Mouse (Mus musculus) WW6 (cell line): ENCODE data around the gene Fam131c.
A peak's percentile ranks its signal among the peaks of the same experiment; 100 is the strongest.

ENCODE experiments used
- DNase-seq: peaks from one replicate; pipeline ENCODE4 v3.0.0-alpha.2; 2013; ENCODE audit warnings: low read depth, low spot score

The Fam131c gene

DNA sequence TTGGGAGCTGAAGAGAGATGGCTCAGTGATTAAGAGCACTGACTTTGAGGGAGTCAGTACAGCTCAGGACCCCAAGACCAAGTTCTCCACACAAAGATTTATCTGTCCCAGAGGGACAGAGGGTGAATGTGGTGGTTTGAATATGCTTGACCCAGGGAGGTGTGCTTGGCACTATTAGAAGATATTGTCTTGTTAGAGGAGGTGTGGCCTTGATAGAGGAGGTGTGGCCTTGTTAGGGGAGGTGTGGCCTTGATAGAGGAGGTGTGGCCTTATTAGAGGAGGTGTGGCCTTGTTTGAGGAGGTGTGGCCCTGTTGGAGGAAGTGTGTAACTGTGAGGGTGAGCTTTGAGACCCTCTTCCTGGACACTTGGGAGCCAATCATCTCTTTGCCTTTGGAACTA lies 10.2 kb upstream of the Fam131c start:
- peak; percentile 39 for DNase-seq

DNA sequence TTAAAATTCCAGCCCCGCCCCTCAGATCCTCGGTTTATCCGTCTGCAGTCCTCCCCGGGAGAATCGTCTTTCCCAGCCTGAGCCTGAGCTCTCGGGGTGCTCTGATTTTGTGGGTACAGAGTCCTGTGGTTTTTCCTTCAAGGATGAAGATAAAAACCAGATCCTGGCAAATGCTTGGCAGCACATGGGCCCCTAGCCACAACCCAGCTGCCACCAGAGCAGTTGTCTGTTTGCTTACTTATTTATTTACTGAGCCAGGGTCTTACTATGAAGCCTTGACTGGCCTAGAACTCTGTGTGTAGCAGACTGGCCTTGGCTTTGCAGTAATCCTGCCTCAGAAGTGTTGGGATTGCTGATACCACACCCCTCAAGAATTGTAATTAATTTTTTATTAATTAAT lies 8.8 kb upstream of the Fam131c start:
- DNase-seq = no peak

DNA sequence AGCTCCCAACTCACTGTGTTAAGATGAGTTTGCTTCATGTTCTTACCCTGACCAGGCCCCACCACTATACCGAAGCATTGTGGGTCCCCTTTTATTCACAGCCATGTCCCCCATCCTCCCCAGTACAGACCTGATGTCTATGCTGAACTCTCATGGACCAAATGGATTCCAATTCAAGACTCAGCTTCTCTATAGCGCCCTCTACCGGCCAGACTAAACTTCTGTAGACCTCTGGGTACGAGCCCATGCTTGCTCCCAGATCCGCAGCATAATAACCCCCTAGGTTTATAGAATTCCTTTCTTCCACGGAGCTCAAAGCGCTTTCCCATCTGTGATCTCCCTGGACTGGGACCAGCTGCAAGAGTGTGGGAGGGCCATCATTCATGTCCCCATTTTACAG lies 7.2 kb upstream of the Fam131c start:
- peak; percentile 53 for DNase-seq

DNA sequence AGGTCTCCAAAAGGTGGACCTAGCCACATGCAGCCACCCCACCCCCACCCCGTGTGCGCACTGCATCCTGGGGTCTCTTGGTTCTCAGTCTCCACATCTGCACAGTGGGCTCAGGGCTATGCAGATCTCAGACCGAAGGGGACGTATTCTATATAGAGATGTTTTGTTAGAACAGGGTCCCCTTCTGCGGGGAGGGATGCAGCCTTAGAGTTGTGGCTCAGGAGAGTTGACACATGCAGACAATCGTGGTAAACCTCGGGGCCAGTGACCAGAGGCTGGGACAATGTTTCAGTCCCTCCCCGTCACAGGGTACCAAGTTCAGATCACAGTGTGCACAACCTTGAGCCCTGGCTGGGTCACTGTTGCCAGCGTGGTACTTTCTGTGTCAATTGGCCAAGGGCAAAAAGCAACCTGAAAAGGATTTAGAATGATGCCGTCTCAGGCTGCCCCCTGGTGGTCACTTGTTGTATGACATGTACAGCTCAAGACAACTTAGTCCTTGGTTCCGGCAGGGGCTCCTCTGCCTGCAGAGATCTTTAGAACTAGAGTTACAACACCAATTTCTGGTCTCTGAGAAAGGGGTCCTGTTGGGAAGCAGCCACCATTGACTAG lies 5.0 kb upstream of the Fam131c start:
- peak; percentile 67 for DNase-seq

DNA sequence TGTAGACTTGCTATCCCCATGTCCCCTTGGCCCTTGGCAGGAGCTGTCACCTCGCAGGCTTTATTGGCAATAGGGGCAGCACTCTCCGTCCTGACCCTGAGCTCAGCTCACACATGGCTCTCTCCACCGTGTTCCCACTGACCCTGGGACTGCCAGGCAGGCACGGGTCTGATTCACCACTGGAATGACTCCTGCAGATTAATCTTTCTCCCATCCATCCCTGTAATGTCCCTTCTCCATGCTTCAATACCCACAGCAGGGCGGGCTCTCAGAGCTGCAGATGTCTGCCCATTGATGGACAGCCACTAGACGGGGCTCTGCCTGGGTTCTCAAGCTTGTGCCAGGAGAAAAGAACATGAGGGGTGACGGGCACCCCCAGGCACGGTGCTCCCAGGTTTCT lies 2.9 kb upstream of the Fam131c start:
- DNase-seq = no peak

DNA sequence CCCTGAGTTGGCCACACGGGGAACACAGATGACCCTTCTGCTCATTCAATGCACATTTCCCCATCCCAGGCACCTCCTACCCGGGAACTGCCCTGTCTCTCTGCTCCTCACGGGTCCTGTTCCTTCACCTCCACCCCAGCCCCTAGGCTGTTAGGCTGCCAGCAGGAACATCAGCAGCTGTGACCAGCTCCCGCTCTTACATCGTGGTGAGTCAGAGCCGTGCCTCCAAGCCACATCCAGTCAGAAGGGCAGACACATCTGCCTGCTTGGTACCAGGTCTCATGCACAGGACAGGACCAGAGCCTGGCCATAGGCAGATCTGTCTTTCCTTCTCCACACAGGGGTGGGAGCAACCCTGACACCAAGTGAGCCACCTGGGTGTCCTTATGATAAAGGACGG lies 2.1 kb upstream of the Fam131c start:
- no peak for DNase-seq

DNA sequence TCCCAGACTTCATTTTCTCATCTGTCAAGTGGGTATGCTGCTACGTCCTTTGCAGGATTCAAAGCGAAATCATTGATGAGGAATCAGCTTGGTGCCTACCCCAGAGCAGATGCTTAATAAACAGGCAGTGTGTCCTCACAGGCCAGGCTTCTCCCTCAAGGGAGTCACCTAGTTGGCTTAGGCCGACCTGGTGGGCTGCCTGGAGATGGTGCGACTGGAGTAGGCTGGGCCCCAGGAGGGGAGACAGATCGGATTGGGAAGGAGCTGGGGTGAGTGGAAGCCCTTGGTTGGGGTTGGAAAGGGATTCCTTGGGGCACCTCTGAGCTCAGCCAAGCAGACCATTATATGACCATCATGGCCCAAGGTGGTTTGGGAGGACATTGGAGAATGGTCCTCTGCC lies 4.4 kb downstream of the Fam131c start:
- DNase-seq = no peak

DNA sequence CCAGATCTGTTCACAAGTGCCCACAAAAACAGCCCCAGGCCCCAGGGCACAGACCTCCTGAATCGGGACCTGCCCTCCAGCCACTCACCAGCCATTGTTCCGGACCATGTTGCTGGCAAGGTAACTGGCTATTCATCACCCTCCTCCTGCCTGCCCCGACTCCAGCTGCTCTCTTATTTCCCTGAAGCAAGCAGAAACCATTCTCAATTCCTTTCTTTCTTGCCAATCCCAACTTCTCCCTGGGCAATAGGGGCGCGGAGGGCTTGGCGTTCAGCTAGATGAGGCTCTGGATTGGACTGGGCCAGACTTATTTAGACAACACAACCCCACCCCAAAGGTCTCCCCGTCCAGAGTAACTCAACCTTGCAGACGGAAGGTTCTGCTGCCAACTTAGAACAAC lies 11.7 kb downstream of the Fam131c start:
- no peak for DNase-seq

DNA sequence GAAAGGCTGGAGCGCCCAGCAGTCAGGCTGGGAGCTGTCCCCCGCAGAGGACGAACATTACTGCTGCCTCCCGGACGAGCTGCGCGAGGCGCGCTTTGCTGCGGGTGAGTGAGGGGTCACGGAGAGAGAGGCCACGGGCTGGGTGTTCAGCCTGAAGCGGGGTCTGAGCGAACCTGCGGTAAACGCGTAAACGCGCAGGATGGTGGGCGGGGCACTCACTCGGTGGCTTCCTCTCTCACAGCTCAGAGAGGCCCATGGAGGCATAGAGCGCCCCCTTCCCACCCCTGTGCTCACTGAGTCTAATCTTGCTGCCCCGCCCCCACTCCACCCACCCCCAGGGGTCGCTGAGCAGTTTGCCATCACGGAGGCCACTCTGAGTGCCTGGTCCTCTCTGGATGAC lies 14.4 kb downstream of the Fam131c start:
- DNase-seq = no peak

DNA sequence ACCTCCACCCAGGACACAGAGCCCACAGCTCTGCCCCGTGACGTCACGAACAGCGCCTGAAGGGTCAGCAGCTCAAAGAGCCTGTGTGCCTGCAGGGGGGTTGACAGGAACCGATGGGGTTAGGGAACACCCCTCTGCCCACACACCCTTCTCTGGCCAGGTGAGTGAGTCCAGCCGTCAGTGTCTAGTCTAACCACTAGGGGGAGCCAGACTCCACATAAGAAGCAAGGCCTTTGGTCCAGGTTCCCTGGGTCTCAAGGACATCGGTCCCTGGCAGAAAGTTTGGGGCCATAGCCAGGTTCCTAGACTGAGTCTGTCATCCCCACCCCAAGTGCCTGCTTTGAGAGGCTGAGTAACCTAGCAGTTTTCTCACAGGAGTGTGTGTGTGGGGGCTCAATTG lies 17.3 kb downstream of the Fam131c start:
- peak; percentile 71 for DNase-seq

DNA sequence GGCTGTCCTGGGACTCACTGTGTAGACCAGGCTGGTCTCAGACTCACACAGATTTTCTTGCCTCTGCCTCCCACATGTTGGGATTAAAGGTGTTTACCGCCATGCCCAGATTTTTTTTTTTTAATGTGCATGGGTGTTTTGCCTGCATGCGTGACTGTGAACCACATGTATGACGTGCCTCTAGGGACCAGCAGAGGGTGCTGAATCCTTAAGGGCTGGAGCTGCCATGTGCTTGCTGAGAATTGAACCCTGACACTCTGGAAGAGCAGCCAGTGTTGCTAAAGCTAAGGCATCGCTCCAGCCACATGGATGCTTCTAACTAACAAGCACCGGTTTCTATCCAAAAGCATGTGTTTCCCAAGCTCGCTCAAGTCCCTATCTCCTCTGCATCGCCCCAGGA lies 18.1 kb downstream of the Fam131c start:
- no peak for DNase-seq

DNA sequence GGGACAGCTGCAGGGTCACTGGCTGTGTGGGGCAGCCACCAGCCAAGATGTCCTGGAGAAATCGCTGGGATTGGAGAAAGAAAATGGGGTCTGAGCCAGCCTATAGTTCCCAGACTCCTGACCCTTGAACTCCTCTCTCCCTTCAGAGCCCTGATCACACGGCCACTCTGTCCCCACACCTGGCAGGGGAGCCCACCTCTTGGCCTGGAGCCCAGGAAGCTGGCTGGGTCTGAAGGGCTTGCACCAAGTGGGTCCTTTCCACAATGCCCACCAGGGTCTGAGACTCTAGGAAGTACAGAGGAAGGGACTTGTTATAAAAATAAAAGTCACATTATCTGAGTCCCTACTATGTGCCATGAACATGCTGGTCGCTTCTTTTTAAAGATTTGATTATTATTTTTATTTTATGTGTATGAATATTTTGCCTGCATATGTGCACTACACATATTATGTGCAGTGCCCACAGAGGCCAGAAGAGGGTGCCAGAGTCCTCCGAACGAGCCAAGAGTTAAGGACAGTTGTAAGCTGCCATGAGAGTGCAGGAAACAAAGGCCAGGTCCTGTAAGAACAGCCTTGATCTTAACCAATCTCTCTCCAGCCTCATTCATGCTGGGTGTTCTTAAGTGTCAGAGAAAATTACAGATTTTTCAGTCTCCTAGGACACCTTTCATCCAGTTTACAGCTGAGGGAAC lies 19.2 kb downstream of the Fam131c start:
- DNase-seq = no peak

DNA sequence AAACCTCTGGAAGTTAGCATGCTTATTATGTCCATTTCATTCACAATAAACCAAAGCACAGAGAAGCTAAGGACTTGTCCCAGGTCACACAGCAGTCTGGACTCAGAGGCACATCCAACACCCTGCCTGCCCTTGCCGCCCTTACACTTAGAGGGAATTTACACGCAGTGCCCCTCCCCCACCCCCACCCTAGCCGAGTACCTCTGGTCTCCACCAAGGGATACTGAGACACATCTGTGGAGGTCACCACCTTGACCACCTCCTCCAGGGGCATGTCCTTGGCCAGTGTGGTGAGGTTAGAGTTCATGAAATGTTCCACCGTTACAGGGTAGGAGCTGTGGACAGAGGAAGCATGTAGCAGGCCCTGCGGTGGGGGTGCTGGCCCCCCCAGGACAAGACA lies 19.9 kb downstream of the Fam131c start:
- DNase-seq = no peak

DNA sequence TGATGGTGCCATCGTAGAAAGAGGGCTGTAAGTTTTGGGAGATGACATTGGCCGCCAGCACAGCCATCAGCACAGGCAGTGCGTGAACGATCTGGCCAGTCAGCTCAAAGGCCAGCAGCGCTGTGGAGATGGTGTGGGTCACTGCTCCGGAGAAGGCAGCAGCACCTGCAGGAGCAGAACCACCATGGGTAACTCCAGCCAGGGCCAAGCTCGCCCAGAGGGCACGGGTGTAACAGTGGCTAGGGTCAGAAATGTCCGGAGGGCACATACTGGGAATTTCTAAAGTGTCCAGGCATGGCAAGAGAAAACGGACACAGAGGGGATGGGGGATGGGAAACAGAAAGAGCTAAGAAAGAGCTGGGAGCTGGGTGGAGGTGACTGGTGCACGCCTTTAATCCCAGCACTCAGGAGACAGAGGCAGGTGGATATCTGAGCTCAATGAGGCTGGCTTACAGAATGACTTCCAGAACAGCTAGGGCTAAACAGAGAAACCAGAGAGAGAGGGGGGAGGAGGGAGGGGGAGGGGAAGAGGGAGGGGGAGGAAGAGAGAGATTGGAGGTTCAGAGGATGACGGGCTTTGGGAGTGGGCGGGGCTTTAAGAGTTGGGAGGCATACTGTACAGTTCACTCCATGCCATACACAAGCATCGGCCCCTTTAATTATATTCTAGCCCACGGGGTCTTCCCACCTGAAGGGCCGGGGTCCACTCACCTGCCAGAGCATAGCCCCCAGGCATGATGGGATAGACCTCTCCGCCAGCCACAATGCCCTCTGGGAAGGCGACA lies 21.5 kb downstream of the Fam131c start:
- DNase-seq = no peak

DNA sequence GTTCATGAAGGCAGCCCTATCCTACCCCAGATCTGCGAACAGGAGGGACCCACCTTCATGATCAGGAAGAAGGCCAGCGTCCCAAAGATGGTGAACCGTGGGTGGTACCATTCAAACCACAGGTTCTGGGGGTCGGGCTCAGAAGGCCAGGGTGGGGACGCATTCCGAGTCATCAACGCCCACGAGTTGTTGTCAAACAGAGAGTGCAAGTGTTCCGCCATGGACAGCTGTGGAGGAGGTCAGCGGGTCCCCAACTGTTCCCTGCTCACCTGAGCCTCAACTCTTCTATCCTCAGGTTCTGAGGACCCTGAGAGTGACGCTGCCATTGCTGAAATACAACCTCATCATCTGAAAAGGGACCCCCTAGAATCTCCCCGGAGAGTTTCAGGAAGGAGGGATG lies 23.3 kb downstream of the Fam131c start:
- no peak for DNase-seq

DNA sequence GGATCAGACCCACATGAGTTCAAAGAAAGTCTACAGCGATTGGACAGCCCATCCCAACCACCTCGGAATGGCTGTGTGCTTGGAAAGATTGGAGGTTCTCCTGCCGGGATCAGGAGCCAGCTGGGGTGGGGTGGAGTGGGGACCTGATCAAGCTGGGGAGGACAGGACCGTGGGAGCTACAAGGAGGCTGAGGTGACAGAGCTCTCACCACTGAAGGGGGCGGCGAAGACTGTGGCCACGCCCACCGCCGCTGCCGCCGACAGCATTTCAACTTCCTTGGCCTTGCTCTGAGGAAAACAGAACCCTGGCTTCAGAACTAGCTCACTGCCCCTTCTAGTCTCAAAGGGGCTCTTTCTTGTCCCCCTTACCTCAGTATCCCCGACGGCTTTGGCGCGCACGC lies 26.7 kb downstream of the Fam131c start:
- no peak for DNase-seq

DNA sequence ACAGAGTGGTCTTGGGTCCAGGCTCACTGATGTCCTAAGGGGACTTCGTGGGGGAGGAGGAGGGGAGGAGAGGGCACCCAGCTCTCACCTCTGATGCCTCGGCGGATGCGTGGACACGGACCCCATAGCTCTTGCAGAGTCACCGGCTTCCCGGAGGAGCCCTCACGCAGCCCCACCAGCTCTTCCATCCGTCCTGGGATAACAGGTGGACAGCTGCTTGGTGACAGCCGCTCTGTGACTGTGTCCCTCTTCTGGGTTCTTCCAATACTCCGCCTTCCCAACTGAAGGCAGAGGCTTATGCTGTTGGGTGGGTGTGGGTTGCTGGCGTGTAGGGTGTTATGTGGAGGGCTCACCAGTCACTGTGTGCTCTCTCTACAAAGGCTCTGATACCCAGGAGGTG lies 29.8 kb downstream of the Fam131c start:
- DNase-seq = no peak

DNA sequence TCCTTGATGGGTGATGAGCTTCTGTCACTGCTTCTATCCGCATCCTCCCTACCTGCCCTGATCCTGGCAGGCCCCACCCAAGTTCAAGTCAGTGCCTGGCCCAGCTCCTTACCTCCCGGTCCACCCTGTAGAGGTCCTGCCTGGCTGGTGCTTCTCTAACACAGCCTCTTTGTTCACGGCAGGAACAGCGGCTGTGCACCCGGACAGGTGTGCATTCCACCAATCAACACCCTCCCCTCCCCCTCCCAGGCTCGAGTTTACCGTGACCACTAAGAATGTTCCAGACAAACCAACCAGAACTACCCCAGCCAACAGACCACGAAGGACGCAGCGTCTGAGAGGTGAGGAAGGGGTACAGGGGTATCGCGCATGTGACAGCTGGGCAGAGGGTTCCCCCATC lies 30.5 kb downstream of the Fam131c start, which contains the start of gene Clcnka:
Gene Clcnka, minus strand, starts transcription at position 180 of the 400 bp plus-strand sequence.
- DNase-seq = no peak

DNA sequence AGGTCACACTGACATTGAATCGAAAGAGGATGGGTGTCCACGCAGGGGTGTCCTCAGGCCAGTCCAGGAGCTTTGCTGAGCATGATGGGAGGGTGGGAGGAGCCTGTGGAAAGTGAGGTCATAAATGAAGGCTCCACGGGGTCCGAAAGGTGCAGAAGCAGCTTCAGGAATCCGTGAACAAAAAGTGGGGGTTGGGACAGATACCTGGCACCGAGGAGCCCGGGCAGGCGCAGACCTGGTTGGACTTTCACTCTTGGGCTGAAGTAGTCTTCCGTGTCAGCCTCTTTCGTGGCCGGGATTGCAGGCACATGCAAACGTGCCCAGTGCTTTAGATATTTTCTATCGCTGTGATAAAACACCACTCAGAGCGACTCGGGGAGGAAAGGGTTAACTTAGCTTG lies 32.2 kb downstream of the Fam131c start:
- DNase-seq = no peak

DNA sequence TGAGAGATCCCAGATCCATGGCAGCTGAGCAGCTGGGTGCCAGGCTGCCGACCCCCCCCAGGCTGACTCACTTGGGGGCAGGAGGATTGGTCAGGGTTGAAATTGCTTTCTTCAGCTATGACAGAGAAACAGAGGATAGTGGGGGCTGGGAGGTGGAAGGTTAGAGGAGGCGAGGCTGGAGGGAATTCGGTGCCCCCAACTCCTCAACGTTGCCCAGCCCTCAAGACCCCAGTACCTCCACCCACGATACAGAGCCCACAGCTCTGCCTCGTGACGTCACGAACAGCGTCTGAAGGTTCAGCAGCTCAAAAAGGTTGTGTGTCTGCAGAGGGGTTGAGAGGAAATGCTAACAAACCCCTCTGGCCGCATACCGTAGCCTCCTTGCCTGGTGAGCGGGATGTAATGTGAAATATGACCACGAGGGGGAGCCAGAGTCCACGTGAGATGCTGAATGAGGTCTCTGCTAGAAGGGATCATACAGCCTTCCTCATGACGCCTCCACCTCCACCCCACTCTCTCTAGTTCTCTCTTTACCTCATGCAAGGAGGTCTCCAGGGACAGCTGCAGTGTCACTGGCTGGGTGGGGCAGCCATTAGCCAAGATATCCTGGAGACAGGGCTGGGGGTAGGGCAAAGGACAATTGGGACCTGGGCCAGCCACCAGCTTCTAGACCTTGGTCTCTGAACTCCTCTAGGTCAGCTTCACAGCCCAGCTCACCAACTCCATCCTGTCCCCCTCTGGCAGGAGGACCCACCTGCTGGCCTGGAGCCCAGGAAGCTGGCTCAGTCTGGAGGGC lies 36.7 kb downstream of the Fam131c start:
- no peak for DNase-seq

DNA sequence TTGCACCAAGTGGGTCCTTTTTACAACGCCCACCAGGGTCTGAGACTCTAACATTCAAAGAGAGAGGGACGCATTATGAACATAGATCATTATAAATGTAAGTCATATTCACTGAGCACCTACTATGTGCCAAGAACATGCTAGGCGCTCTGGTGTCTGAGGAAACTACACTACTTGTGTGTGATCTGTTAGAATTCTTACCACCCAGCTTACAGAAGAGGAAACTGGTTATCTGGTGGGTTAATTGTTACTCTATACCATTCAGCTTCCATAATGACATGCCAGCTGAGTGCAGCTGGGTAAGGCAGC lies 37.2 kb downstream of the Fam131c start:
- DNase-seq = no peak
